Mouse (Mus musculus): Measurements from ENCODE around the gene Orm3.

GRCm38 (mm10) chr4:63373404-63373803 is 17.4 kb downstream of the Orm3 start:
- TF ChIP-seq POLR2A (IDR thresholded peaks at IDR 0.05; ENCODE audit: borderline replicate concordance, extremely low read depth, insufficient read depth, insufficient read length, poor library complexity, severe bottlenecking) (no peak), CTCF (IDR thresholded peaks at IDR 0.05; ENCODE audit: borderline replicate concordance, extremely low read depth, insufficient read depth, insufficient read length) (no peak)

Measured in brain, embryonic 14.5 days (tissue).